In the genomic region with DNA sequence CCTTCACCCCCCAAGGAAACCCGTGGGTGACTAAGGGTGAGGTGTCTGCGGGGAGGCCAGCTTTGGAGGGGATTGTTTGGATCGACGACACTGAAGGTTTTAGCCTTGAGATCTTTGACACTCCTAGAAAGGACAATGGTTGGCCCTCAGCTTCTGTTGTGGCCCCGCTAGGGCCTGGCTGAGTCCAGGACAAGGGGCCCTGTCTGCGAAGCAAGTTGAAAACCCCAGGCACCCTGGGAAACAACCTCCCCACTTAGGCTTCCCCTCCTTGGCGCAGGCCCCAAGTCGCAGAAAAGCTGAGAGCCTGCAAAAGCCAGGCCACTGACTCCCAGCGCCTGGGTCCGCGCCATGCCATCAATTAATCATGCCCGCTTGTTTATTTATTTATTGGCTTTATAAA, we compare ENCODE assay signal across 10 mouse cellular contexts. TPM values are rescaled to one million over a fixed set of nuclear protein-coding genes. Genes with fewer than 3 reads are reported as not detected.
DNase-seq lines count a peak whose midpoint lies in the region; ATAC-seq lines count a peak whose summit lies in the region.
"Had no signal": no experiment of that assay in that cellular context is flagged by ENCODE, and none has a peak within 500 bp of the region (broad histone marks: within the 10 kb centered on the region; RNA-seq: fewer than 3 reads in every experiment).

A gene (minus strand): TSS at position 282 of the 400 bp plus-strand sequence.

- H3K4me2 ChIP-seq in heart, embryonic 12.5 days = peak within 1 kb of the TSS; percentile 96
- peak within 1 kb of the TSS; percentile 90 for H3K4me2 ChIP-seq in embryonic facial prominence, embryonic 13.5 days

- peak within 1 kb of the TSS; percentile 58 for H3K4me3 ChIP-seq in heart, embryonic 12.5 days
- H3K4me3 ChIP-seq in embryonic facial prominence, embryonic 13.5 days = peak within 1 kb of the TSS; percentile 51
- H3K4me3 ChIP-seq: erythroblast, embryonic 14.5 days had no signal

- H3K4me1 ChIP-seq in heart, embryonic 12.5 days (replicated peaks) = peaks cover 2% of the 10 kb centered on the region; the same call in 1 of the 2 replicates
- H3K4me1 ChIP-seq in embryonic facial prominence, embryonic 13.5 days = 0 out of 2 replicates have a peak, but pooled peaks cover 6% of the 10 kb centered on the region

- H3K27me3 ChIP-seq in heart, embryonic 12.5 days (replicated peaks) = peaks cover 90% of the 10 kb centered on the region
- peaks cover 78% of the 10 kb centered on the region for H3K27me3 ChIP-seq in embryonic facial prominence, embryonic 13.5 days

- DNase-seq in heart, postnatal 14 days = no peak
- peak; percentile 4 for DNase-seq in R1 (ENCODE audit: low read depth, low spot score)
- DNase-seq in left cerebral cortex, postnatal 10 days (ENCODE audit: extremely low spot score in 1 of 2, low spot score in 2 of 2) = no peak
- DNase-seq in retina, embryonic 14.5 days (ENCODE audit: low spot score) = peak; percentile 37
- no peak for DNase-seq in T-cell, adult 2 months (ENCODE audit: low spot score)
- no peak for DNase-seq in gastrocnemius, postnatal 36 days

- no peaks in the 10 kb centered on the region for H3K9me3 ChIP-seq in heart, embryonic 12.5 days (replicated peaks)
- H3K9me3 ChIP-seq in embryonic facial prominence, embryonic 13.5 days = no peaks in the 10 kb centered on the region

- H3K9ac ChIP-seq in heart, embryonic 12.5 days = peak within 1 kb of the TSS; percentile 63
- peak within 1 kb of the TSS; percentile 52 for H3K9ac ChIP-seq in embryonic facial prominence, embryonic 13.5 days

- intact Hi-C loops in heart, postnatal 14 days (cut with DNase I) = no loop called here
- intact Hi-C loops in left cerebral cortex, postnatal 10 days (cut with DNase I) = no loop called here
- intact Hi-C loops in gastrocnemius, postnatal 36 days (cut with DNase I) = no loop called here

- 25% methylated on average over 12 of the region's 12 CpGs for WGBS in heart, embryonic 12.5 days
- 26% methylated on average over 12 of the region's 12 CpGs for WGBS in embryonic facial prominence, embryonic 13.5 days

- H3K36me3 ChIP-seq in heart, embryonic 12.5 days = no peaks in the 10 kb centered on the region
- no peaks in the 10 kb centered on the region for H3K36me3 ChIP-seq in embryonic facial prominence, embryonic 13.5 days

- no peak for ATAC-seq in heart, embryonic 12.5 days (ENCODE audit: insufficient number of reproducible peaks, low FRiP score)
- no peak for ATAC-seq in embryonic facial prominence, embryonic 13.5 days (ENCODE audit: insufficient number of reproducible peaks, insufficient read depth, low FRiP score, low TSS enrichment, low read depth)

- no peak within 1 kb of the TSS for H3K27ac ChIP-seq in heart, embryonic 12.5 days (ENCODE audit: poor library complexity, severe bottlenecking)
- H3K27ac ChIP-seq in embryonic facial prominence, embryonic 13.5 days = no peak within 1 kb of the TSS

RNA-seq across cellular contexts. Expression of the gene that starts here (rescaled TPM):
- polyA plus RNA-seq in heart, embryonic 12.5 days (2016; fragmentation: Nextera tagmentation; extraction: Ambion mirVana) = 0.03 and 0.10 TPM in 2 replicates
- under 1 TPM; 0.49 to 0.69 TPM for total RNA-seq in heart, postnatal 14 days (2021)
- polyA plus RNA-seq in embryonic facial prominence, embryonic 13.5 days (2015; fragmentation: Nextera tagmentation; extraction: Ambion mirVana) = 0.25 and 0.28 TPM in 2 replicates
- total RNA-seq in left cerebral cortex, postnatal 10 days (2021) = 100 to 1,000 TPM; 441 to 448 TPM
- total RNA-seq in gastrocnemius, postnatal 36 days (2021) = under 1 TPM; 0.13 to 0.17 TPM
- total RNA-seq: CH12.LX had no signal
- polyA plus RNA-seq: erythroblast, embryonic 14.5 days had no signal

Comparison
In these comparisons a context has a peak if more than half of its experiments do, and no peak if none do; other contexts are left out.
1. RNA of the gene that starts here (total RNA-seq): 441 to 448 TPM in left cerebral cortex, postnatal 10 days; 0.49 to 0.69 TPM in heart, postnatal 14 days and 0.13 to 0.17 TPM in gastrocnemius, postnatal 36 days; every median in the first group is over 100 times any median in the second.
2. DNase-seq: peak in R1 (single experiment) and retina, embryonic 14.5 days (single experiment); none in heart, postnatal 14 days (0 of 2), left cerebral cortex, postnatal 10 days (0 of 2), T-cell, adult 2 months (single experiment) and gastrocnemius, postnatal 36 days (0 of 2).